Mouse (Mus musculus): Measurements from ENCODE around the gene Plppr1. TPM values are rescaled to one million over a fixed set of nuclear protein-coding genes. Genes with fewer than 3 reads are reported as not detected.

The Plppr1 gene
- polyA plus RNA-seq, 1 experiment: not detected

GRCm38 (mm10) chr4:49167030-49167429 is 108.0 kb downstream of the Plppr1 start:
- TF ChIP-seq FLI1 (IDR thresholded peaks at IDR 0.05; ENCODE audit: low read length) (no peak), GATA1 (IDR thresholded peaks at IDR 0.05; ENCODE audit: borderline replicate concordance, low read length) (no peak)
- Histone ChIP-seq H3K4me3 (replicated peaks) (no peak overlapping the region), H3K36me3 (replicated peaks; ENCODE audit: low read length) (no peaks in the 10 kb centered on the region), H3K9me3 (peaks cover 6% of the 10 kb centered on the region; the same call in 1 of the 2 replicates), H3K27me3 (replicated peaks) (no peaks in the 10 kb centered on the region), H3K4me1 (no peaks in the 10 kb centered on the region)

GRCm38 (mm10) chr4:49169498-49169897 is 110.4 kb downstream of the Plppr1 start:
- H3K27me3 ChIP-seq (replicated peaks): no peaks in the 10 kb centered on the region
- H3K4me1 ChIP-seq: no peaks in the 10 kb centered on the region
- H3K4me3 ChIP-seq (replicated peaks): no peak overlapping the region
- TF ChIP-seq FLI1 (IDR thresholded peaks at IDR 0.05; ENCODE audit: low read length): no peak
- TF ChIP-seq GATA1 (IDR thresholded peaks at IDR 0.05; ENCODE audit: borderline replicate concordance, low read length): no peak
- peaks cover 6% of the 10 kb centered on the region; the same call in 1 of the 2 replicates for H3K9me3 ChIP-seq
- no peaks in the 10 kb centered on the region for H3K36me3 ChIP-seq (replicated peaks; ENCODE audit: low read length)

- H3K36me3 ChIP-seq (replicated peaks; ENCODE audit: low read length): no peaks in the 10 kb centered on the region
- H3K27me3 ChIP-seq (replicated peaks): no peaks in the 10 kb centered on the region
- no peaks in the 10 kb centered on the region for H3K4me1 ChIP-seq
- no peaks in the 10 kb centered on the region for H3K9me3 ChIP-seq
- TF ChIP-seq GATA1 (IDR thresholded peaks at IDR 0.05; ENCODE audit: borderline replicate concordance, low read length): no peak
- no peak for TF ChIP-seq FLI1 (IDR thresholded peaks at IDR 0.05; ENCODE audit: low read length)
- H3K4me3 ChIP-seq (replicated peaks): no peak overlapping the region
Observed at GRCm38 (mm10) chr4:49178101-49178500, 119.0 kb downstream of the Plppr1 start.

- TF ChIP-seq FLI1 (IDR thresholded peaks at IDR 0.05; ENCODE audit: low read length): no peak
- no peak for TF ChIP-seq GATA1 (IDR thresholded peaks at IDR 0.05; ENCODE audit: borderline replicate concordance, low read length)
- Histone ChIP-seq H3K4me3 (replicated peaks) (no peak overlapping the region), H3K9me3 (no peaks in the 10 kb centered on the region), H3K4me1 (no peaks in the 10 kb centered on the region), H3K36me3 (replicated peaks; ENCODE audit: low read length) (no peaks in the 10 kb centered on the region), H3K27me3 (replicated peaks) (no peaks in the 10 kb centered on the region)
Observed at GRCm38 (mm10) chr4:49178891-49179290, 119.8 kb downstream of the Plppr1 start.

DNA sequence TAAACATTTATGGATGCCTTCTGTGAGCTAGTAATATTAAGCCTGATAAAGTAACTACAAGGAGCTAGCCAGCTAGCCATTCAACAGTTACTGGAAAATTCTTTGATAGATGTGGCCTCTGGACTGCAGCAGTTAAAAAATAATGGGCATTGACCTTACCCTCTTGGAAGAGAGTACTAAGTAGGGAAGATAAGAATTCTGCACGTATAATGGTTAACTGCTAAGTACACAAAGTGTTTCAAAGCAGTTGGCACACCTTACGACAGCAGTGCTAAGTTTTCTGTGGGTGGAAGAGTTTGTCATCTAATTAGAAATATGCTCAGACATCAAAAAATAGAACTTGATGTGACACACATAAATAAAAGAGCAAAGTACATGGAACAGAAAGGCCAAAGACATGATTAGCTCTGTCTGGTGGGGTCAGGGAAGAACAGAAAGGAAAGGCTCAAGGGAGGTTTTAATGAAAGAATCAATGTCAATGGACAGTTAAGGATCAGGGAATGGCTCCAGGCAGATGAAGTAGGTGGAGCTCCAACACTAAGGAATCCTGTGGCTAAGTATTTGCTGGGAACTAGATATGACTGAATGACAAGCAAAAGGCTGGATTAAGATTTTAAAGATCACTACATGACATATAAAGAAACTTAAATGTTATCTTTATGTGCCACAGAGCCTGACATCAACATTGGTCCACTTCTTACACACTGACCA is 120.6 kb downstream of the Plppr1 start:
- no peaks in the 10 kb centered on the region for H3K4me1 ChIP-seq
- no peak for TF ChIP-seq GATA1 (IDR thresholded peaks at IDR 0.05; ENCODE audit: borderline replicate concordance, low read length)
- no peaks in the 10 kb centered on the region for H3K27me3 ChIP-seq (replicated peaks)
- H3K9me3 ChIP-seq: no peaks in the 10 kb centered on the region
- H3K36me3 ChIP-seq (replicated peaks; ENCODE audit: low read length): no peaks in the 10 kb centered on the region
- H3K4me3 ChIP-seq (replicated peaks): no peak overlapping the region

DNA sequence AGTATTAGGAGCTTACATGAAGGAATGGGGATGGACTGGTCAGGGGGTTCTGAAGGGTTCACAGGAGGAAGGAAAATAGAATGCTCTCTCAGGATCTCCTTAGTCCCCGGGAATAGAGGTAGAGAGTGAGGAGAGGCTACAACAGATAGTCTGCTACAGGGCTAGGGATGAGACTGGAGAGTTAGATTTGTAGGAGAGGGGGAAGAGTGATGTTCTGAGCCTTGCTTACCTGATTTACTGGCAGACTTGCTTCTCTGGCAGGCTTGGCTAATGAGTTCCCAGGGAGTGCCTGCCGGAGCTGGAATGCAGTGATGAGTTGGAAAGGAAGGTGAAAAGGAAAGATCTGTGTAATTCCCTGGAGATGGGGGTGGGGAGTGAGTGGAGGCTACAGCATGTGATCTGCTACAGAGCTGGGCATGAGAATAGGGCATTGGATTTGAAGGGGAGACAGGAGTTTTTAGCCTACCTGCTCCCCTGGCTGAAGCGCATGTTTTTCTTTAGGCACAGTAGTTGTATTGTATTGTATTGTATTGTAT is 131.0 kb downstream of the Plppr1 start:
- Histone ChIP-seq H3K27me3 (replicated peaks) (no peaks in the 10 kb centered on the region), H3K36me3 (replicated peaks; ENCODE audit: low read length) (no peaks in the 10 kb centered on the region), H3K9me3 (no peaks in the 10 kb centered on the region), H3K4me1 (no peaks in the 10 kb centered on the region), H3K4me3 (replicated peaks) (no peak overlapping the region)
- TF ChIP-seq FLI1 (IDR thresholded peaks at IDR 0.05; ENCODE audit: low read length): no peak
- no peak for TF ChIP-seq GATA1 (IDR thresholded peaks at IDR 0.05; ENCODE audit: borderline replicate concordance, low read length)

DNA sequence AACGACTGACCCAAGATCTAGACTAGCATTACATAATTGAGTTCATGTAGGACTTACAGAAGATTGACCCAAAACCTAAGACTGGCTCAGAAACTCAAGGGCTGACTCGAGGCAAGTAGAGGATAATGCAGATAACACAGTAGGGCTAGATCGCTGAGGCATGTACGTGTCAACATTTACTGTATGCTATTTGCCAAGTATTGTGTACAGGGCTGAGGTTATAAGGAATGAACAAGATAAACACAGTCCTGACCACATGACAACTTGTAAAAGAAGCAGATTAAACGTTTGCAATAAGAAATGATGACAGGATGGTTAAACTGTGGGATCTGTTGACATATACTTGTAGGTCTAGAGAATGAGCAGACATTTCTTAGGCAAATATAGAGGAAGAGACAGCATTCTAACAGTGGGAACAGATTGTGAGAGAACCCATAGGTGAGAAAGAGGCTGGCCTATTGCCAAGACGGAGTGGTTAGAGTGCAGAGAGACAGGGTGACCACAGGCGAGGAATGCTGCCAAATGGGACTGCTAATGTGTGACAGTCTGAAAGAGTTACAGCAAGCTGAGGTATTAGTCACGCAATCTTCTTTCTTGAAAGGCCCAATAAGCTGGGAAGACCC is 138.2 kb downstream of the Plppr1 start:
- TF ChIP-seq GATA1 (IDR thresholded peaks at IDR 0.05; ENCODE audit: borderline replicate concordance, low read length) (no peak), FLI1 (IDR thresholded peaks at IDR 0.05; ENCODE audit: low read length) (no peak)
- H3K4me3 ChIP-seq (replicated peaks): no peak overlapping the region
- H3K27me3 ChIP-seq (replicated peaks): no peaks in the 10 kb centered on the region
- H3K4me1 ChIP-seq: no peaks in the 10 kb centered on the region
- H3K9me3 ChIP-seq: no peaks in the 10 kb centered on the region
- H3K36me3 ChIP-seq (replicated peaks; ENCODE audit: low read length): no peaks in the 10 kb centered on the region

DNA sequence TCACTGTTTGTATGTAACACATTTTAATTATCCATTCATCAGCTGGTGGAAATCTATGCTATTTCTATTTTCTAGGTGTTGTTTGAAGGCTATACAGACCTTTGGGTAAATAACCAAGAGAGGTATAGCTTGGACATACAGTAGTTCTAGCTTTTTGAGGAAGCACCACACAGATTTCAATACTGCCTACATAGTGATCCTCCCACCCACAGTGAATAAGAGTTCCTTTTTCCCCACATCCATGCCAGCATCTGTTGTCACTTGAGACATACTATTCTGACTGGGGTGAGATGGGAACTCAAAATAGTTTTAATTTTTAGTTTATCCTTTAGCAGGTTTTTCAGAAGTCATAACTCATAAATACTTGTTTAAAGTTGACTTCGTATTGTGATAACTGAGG is 151.4 kb downstream of the Plppr1 start:
- H3K36me3 ChIP-seq (replicated peaks; ENCODE audit: low read length): no peaks in the 10 kb centered on the region
- H3K9me3 ChIP-seq: no peaks in the 10 kb centered on the region
- H3K27me3 ChIP-seq (replicated peaks): no peaks in the 10 kb centered on the region
- H3K4me3 ChIP-seq (replicated peaks): no peak overlapping the region
- H3K4me1 ChIP-seq: no peaks in the 10 kb centered on the region
- TF ChIP-seq GATA1 (IDR thresholded peaks at IDR 0.05; ENCODE audit: borderline replicate concordance, low read length) (no peak), FLI1 (IDR thresholded peaks at IDR 0.05; ENCODE audit: low read length) (no peak)

- TF ChIP-seq FLI1 (IDR thresholded peaks at IDR 0.05; ENCODE audit: low read length): no peak
- TF ChIP-seq GATA1 (IDR thresholded peaks at IDR 0.05; ENCODE audit: borderline replicate concordance, low read length): no peak
- Histone ChIP-seq H3K4me1 (no peaks in the 10 kb centered on the region), H3K36me3 (replicated peaks; ENCODE audit: low read length) (no peaks in the 10 kb centered on the region)
Observed at GRCm38 (mm10) chr4:49211582-49211981, 152.5 kb downstream of the Plppr1 start.

More at GRCm38 (mm10) chr4:49211582-49211981, 152.5 kb downstream of the Plppr1 start:
- Histone ChIP-seq H3K4me3 (replicated peaks) (no peak overlapping the region), H3K9me3 (no peaks in the 10 kb centered on the region), H3K27me3 (replicated peaks) (no peaks in the 10 kb centered on the region)

Measured in megakaryocyte, embryonic 14.5 days (primary cell).